Mouse (Mus musculus) cerebellum, postnatal 14 days (tissue): ENCODE results near the gene Prr15.

Experiments
- DNase-seq, 2 experiments: peaks; one replicate each; pipeline ENCODE4 v3.0.0; 2021; ENCODE audit warnings: mixed read lengths in 2 of 2

The Prr15 gene

GRCm38 (mm10) chr6:54332203-54332602, 6.6 kb downstream of the Prr15 start:
- DNase-seq = no peak

GRCm38 (mm10) chr6:54333116-54333651, 7.5 kb downstream of the Prr15 start:
- DNase-seq = peak in 1 of 2 experiments; percentile 21

GRCm38 (mm10) chr6:54333652-54334396, 8.2 kb downstream of the Prr15 start:
- DNase-seq = peak; percentile 84 to 86

- DNase-seq = peak; percentile 83
These were observed 11.7 kb downstream of the Prr15 start for GRCm38 (mm10) chr6:54337321-54337720.

GRCm38 (mm10) chr6:54341133-54341532, 15.5 kb downstream of the Prr15 start:
- DNase-seq = no peak

GRCm38 (mm10) chr6:54342223-54342622, 16.6 kb downstream of the Prr15 start:
- DNase-seq = no peak

GRCm38 (mm10) chr6:54351860-54352259, 26.2 kb downstream of the Prr15 start:
- DNase-seq = no peak

GRCm38 (mm10) chr6:54352931-54353690, 27.5 kb downstream of the Prr15 start:
- no peak for DNase-seq

GRCm38 (mm10) chr6:54353698-54354097, 28.1 kb downstream of the Prr15 start:
- DNase-seq = no peak

- DNase-seq = no peak
These were observed 30.0 kb downstream of the Prr15 start for GRCm38 (mm10) chr6:54355626-54356025.

GRCm38 (mm10) chr6:54362526-54363324, 37.1 kb downstream of the Prr15 start:
- no peak for DNase-seq

- DNase-seq = no peak
These were observed 38.9 kb downstream of the Prr15 start for GRCm38 (mm10) chr6:54364406-54365136.

- no peak for DNase-seq
These were observed 41.0 kb downstream of the Prr15 start for GRCm38 (mm10) chr6:54366607-54367006.

- DNase-seq = peak; percentile 68 to 69
These were observed 42.4 kb downstream of the Prr15 start for GRCm38 (mm10) chr6:54368071-54368470.

- no peak for DNase-seq
These were observed 44.4 kb downstream of the Prr15 start for GRCm38 (mm10) chr6:54369913-54370542.

- DNase-seq = no peak
These were observed 46.2 kb downstream of the Prr15 start for GRCm38 (mm10) chr6:54371874-54372273.

- no peak for DNase-seq
These were observed 53.7 kb downstream of the Prr15 start for GRCm38 (mm10) chr6:54379356-54379755.
